Mouse (Mus musculus) myocyte (in vitro differentiated cells): ENCODE data around the gene Chst3. TPM values are rescaled to one million over a fixed set of nuclear protein-coding genes. Genes with fewer than 3 reads are reported as not detected.
"Not testable (repeated sequence)": the region's sequence is repeated elsewhere in the genome, so short reads cannot be mapped to it uniquely, and the experiment has no call there.

Experiments
- H3K27me3 ChIP-seq: one replicate; pipeline ENCODE4 v1.6.1; 2011; ENCODE audit not compliant: control insufficient read depth, insufficient read depth, insufficient read length
- H3K36me3 ChIP-seq: one replicate; pipeline ENCODE4 v1.6.1; 2011; ENCODE audit not compliant: control insufficient read depth, insufficient read depth
- H3K4me2 ChIP-seq: one replicate; pipeline ENCODE4 v1.6.1; 2011; ENCODE audit warnings: low read depth, control low read depth
- H3K4me3 ChIP-seq: one replicate; pipeline ENCODE4 v1.5.1; 2011; ENCODE audit warnings: mild to moderate bottlenecking, control low read depth, moderate library complexity
- H3K79me2 ChIP-seq: one replicate; pipeline ENCODE4 v1.6.1; 2011; ENCODE audit not compliant: control insufficient read depth, insufficient read depth
- H3ac ChIP-seq: one replicate; pipeline ENCODE4 v1.6.1; 2011; ENCODE audit not compliant: control insufficient read depth, insufficient read length
- CEBPB ChIP-seq: IDR thresholded peaks from 2 replicates; pipeline ENCODE4 v1.6.1; 2011; ENCODE audit warnings: mild to moderate bottlenecking, moderate library complexity; ENCODE audit not compliant: poor library complexity, insufficient read depth, severe bottlenecking
- E2F4 ChIP-seq: IDR thresholded peaks from one replicate; pipeline ENCODE4 v1.6.1; 2011; ENCODE audit warnings: mild to moderate bottlenecking, control low read depth, moderate library complexity; ENCODE audit not compliant: insufficient read depth
- MAX ChIP-seq: IDR thresholded peaks from one replicate; pipeline ENCODE4 v1.6.1; 2011; ENCODE audit warnings: low read depth, mild to moderate bottlenecking, control low read depth
- MYOD1 ChIP-seq, 3 experiments: IDR thresholded peaks; one replicate each; pipeline ENCODE4 v1.6.1; 2011; ENCODE audit warnings: control low read depth in 2 of 3, low read depth in 2 of 3, mild to moderate bottlenecking in 2 of 3, moderate library complexity in 1 of 3; ENCODE audit not compliant: insufficient read length in 2 of 3, control insufficient read depth in 1 of 3
- MYOG ChIP-seq, 3 experiments: IDR thresholded peaks; one replicate each; pipeline ENCODE4 v1.6.1; 2011; ENCODE audit warnings: control low read depth in 2 of 3, low read depth in 2 of 3, mild to moderate bottlenecking in 2 of 3; ENCODE audit not compliant: insufficient read length in 2 of 3, control insufficient read depth in 1 of 3, insufficient read depth in 1 of 3
- POLR2A ChIP-seq: IDR thresholded peaks from one replicate; pipeline ENCODE4 v1.6.1; 2011; ENCODE audit warnings: low read depth, mild to moderate bottlenecking, control low read depth, moderate library complexity; ENCODE audit not compliant: insufficient read length
- POLR2AphosphoS2 ChIP-seq: IDR thresholded peaks from one replicate; pipeline ENCODE4 v1.6.1; 2011; ENCODE audit warnings: low read depth, control low read depth; ENCODE audit not compliant: insufficient read length
- REST ChIP-seq: IDR thresholded peaks from one replicate; pipeline ENCODE4 v1.6.1; 2011; ENCODE audit warnings: mild to moderate bottlenecking, control low read depth, moderate library complexity; ENCODE audit not compliant: insufficient read depth, insufficient read length
- SRF ChIP-seq: IDR thresholded peaks from one replicate; pipeline ENCODE4 v1.6.1; 2011; ENCODE audit warnings: low read depth; ENCODE audit not compliant: control insufficient read depth, insufficient read length
- TCF12 ChIP-seq: IDR thresholded peaks from one replicate; pipeline ENCODE4 v1.6.1; 2011; ENCODE audit warnings: mild to moderate bottlenecking, control low read depth; ENCODE audit not compliant: poor library complexity, insufficient read depth, severe bottlenecking
- TCF3 ChIP-seq: IDR thresholded peaks from one replicate; pipeline ENCODE4 v1.6.1; 2011; ENCODE audit warnings: low read depth, control low read depth; ENCODE audit not compliant: insufficient read length
- USF1 ChIP-seq: IDR thresholded peaks from one replicate; pipeline ENCODE4 v1.6.1; 2011; ENCODE audit warnings: low read depth, mild to moderate bottlenecking, control low read depth, moderate library complexity
- polyA plus RNA-seq: library from polyadenylated mRNA; unstranded; fragments of >200 nt; fragmentation: generic; extraction: Trizol; gene quantifications from one replicate; pipeline ENCODE4 v1.2.1, GENCODE M21; 2012; ENCODE audit warnings: missing spikeins

The Chst3 gene
- polyA plus RNA-seq, 1 experiment = 1.6 TPM

- Histone ChIP-seq H3K79me2 (no peaks in the 10 kb centered on the region), H3K4me3 (no peak overlapping the region), H3K4me2 (no peak overlapping the region), H3K36me3 (no peaks in the 10 kb centered on the region), H3ac (no peak overlapping the region), H3K27me3 (no peaks in the 10 kb centered on the region)
- TF ChIP-seq POLR2A (no peak), REST (no peak), E2F4 (no peak), MAX (no peak), CEBPB (no peak), MYOG (IDR thresholded peaks at IDR 0.05; ENCODE audit: control insufficient read depth in 1 of 3, insufficient read depth in 1 of 3, insufficient read length in 2 of 3, low read depth in 2 of 3) (no peak), USF1 (no peak), TCF12 (no peak), TCF3 (no peak), POLR2AphosphoS2 (no peak), MYOD1 (IDR thresholded peaks at IDR 0.05; ENCODE audit: control insufficient read depth in 1 of 3, insufficient read length in 2 of 3, low read depth in 2 of 3) (no peak), SRF (no peak)
Measured at GRCm38 (mm10) chr10:60168306-60168705, 50.8 kb downstream of the Chst3 start.

- H3K4me2 ChIP-seq = no peak overlapping the region
- H3K36me3 ChIP-seq = no peaks in the 10 kb centered on the region
- H3K27me3 ChIP-seq = no peaks in the 10 kb centered on the region
- TF ChIP-seq POLR2AphosphoS2 (no peak), REST (no peak), MYOD1 (IDR thresholded peaks at IDR 0.05; ENCODE audit: control insufficient read depth in 1 of 3, insufficient read length in 2 of 3, low read depth in 2 of 3) (no peak), POLR2A (no peak), SRF (no peak), MAX (no peak), TCF3 (no peak), TCF12 (no peak), E2F4 (no peak), CEBPB (no peak), MYOG (IDR thresholded peaks at IDR 0.05; ENCODE audit: control insufficient read depth in 1 of 3, insufficient read depth in 1 of 3, insufficient read length in 2 of 3, low read depth in 2 of 3) (no peak), USF1 (no peak)
- no peak overlapping the region for H3K4me3 ChIP-seq
- H3ac ChIP-seq = no peak overlapping the region
- no peaks in the 10 kb centered on the region for H3K79me2 ChIP-seq
Measured at GRCm38 (mm10) chr10:60166068-60166467, 53.0 kb downstream of the Chst3 start.

- H3K4me2 ChIP-seq = no peak overlapping the region
- no peaks in the 10 kb centered on the region for H3K36me3 ChIP-seq
- no peaks in the 10 kb centered on the region for H3K79me2 ChIP-seq
- H3K4me3 ChIP-seq = no peak overlapping the region
- no peak for TF ChIP-seq MYOG (IDR thresholded peaks at IDR 0.05; ENCODE audit: control insufficient read depth in 1 of 3, insufficient read depth in 1 of 3, insufficient read length in 2 of 3, low read depth in 2 of 3)
- no peak for TF ChIP-seq POLR2AphosphoS2
- no peak for TF ChIP-seq POLR2A
- no peak for TF ChIP-seq USF1
- no peak for TF ChIP-seq MYOD1 (IDR thresholded peaks at IDR 0.05; ENCODE audit: control insufficient read depth in 1 of 3, insufficient read length in 2 of 3, low read depth in 2 of 3)
- TF ChIP-seq REST = no peak
- TF ChIP-seq SRF = no peak
- no peak for TF ChIP-seq MAX
- TF ChIP-seq E2F4 = no peak
- TF ChIP-seq TCF3 = no peak
- no peak for TF ChIP-seq CEBPB
- TF ChIP-seq TCF12 = no peak
- H3ac ChIP-seq = no peak overlapping the region
- no peaks in the 10 kb centered on the region for H3K27me3 ChIP-seq
Measured at GRCm38 (mm10) chr10:60164869-60165268, 54.2 kb downstream of the Chst3 start.

GRCm38 (mm10) chr10:60162973-60163255 lies 56.1 kb downstream of the Chst3 start:
- no peak overlapping the region for H3K4me2 ChIP-seq
- no peak overlapping the region for H3K4me3 ChIP-seq
- H3K36me3 ChIP-seq = no peaks in the 10 kb centered on the region
- H3ac ChIP-seq = no peak overlapping the region
- no peaks in the 10 kb centered on the region for H3K27me3 ChIP-seq
- no peaks in the 10 kb centered on the region for H3K79me2 ChIP-seq
- no peak for TF ChIP-seq POLR2AphosphoS2
- TF ChIP-seq CEBPB = 0 out of 2 replicates have a peak, but pooled peaks have one; percentile 22

GRCm38 (mm10) chr10:60162184-60162972 lies 56.7 kb downstream of the Chst3 start:
- H3K79me2 ChIP-seq, H3K4me3 ChIP-seq, H3ac ChIP-seq, H3K4me2 ChIP-seq, H3K27me3 ChIP-seq, H3K36me3 ChIP-seq: not testable (repeated sequence)

- not testable (repeated sequence) for H3K4me2 ChIP-seq, H3K4me3 ChIP-seq, H3K27me3 ChIP-seq, H3K79me2 ChIP-seq, H3K36me3 ChIP-seq, H3ac ChIP-seq
Measured at GRCm38 (mm10) chr10:60161397-60161796, 57.7 kb downstream of the Chst3 start.
